In the genomic region with DNA sequence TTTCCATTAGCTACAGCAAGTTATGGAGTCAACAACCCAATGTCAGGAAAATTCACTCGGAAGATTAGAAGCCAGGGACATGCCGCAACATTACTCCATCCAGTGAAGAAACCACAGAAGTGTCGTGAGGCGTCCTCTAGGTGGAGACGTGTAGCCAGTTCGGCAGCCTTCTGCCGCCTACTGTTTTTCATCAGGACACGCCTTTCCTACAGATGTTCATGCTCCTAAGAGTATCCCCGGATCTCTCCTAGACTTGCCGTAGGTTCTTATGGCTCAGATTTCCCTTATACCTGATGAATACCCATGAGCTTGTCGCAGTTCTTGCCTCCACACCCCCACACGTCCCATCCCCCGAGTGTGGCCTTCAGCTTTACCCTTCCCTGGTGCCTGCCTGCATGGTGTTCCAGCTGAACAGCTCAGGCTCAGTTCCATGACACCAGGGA, we compare ENCODE assay signal across 8 mouse cellular contexts.
DNase-seq lines count a peak whose midpoint lies in the region; ATAC-seq and TF ChIP-seq lines count a peak whose summit lies in the region.

No protein-coding gene starts in this region.

- H3K36me3 ChIP-seq in neural tube, embryonic 13.5 days: no peaks in the 10 kb centered on the region

- H3K9ac ChIP-seq in neural tube, embryonic 13.5 days: no peak overlapping the region

- TF ChIP-seq POLR2A in cortical plate, adult 2 months (IDR thresholded peaks at IDR 0.05; ENCODE audit: extremely low read depth, insufficient read depth, low read length): no peak
- no peak for TF ChIP-seq POLR2A in lung, adult 2 months (IDR thresholded peaks at IDR 0.05; ENCODE audit: borderline replicate concordance, extremely low read depth, low read depth, low read length)

- H3K9me3 ChIP-seq in neural tube, embryonic 13.5 days: no peaks in the 10 kb centered on the region

- WGBS in lung, adult 2 months: 12% methylated on average over 13 of the region's 13 CpGs
- 15% methylated on average over 13 of the region's 13 CpGs for WGBS in neural tube, embryonic 13.5 days

- peak overlapping the region; percentile 18; the same call in 1 of the 2 replicates for H3K4me2 ChIP-seq in neural tube, embryonic 13.5 days

- no peak overlapping the region for H3K27ac ChIP-seq in cortical plate, adult 2 months (ENCODE audit: insufficient read depth, low read length)
- H3K27ac ChIP-seq in neural tube, embryonic 13.5 days (replicated peaks): no peak overlapping the region

- 0 out of 2 replicates have a peak overlapping the region, but pooled peaks have one; percentile 0 for H3K4me3 ChIP-seq in cortical plate, adult 2 months (ENCODE audit: insufficient read depth, low read length)
- H3K4me3 ChIP-seq in lung, adult 2 months (replicated peaks; ENCODE audit: extremely low read depth, low read depth, low read length): no peak overlapping the region
- H3K4me3 ChIP-seq in neural tube, embryonic 13.5 days: no peak overlapping the region

- peak; percentile 13 for DNase-seq in ovary, adult 18-20 months (ENCODE audit: low spot score)
- DNase-seq in ovary, postnatal 10 days (ENCODE audit: low spot score): no peak
- DNase-seq in heart, adult 8-10 months (ENCODE audit: low spot score): peak; percentile 36
- peak; percentile 58 for DNase-seq in kidney, adult 18-20 months
- DNase-seq in lung, adult 2 months: peak; percentile 7
- no peak for DNase-seq in MN1 (ENCODE audit: low spot score)

- no peaks in the 10 kb centered on the region for H3K4me1 ChIP-seq in cortical plate, adult 2 months (ENCODE audit: control insufficient read depth, insufficient read depth, low read length)
- H3K4me1 ChIP-seq in lung, adult 2 months (ENCODE audit: control insufficient read depth, insufficient read depth, low read length): 0 out of 2 replicates have a peak, but pooled peaks cover 3% of the 10 kb centered on the region
- H3K4me1 ChIP-seq in neural tube, embryonic 13.5 days (replicated peaks): no peaks in the 10 kb centered on the region

- peak; percentile 54 for TF ChIP-seq CTCF in cortical plate, adult 2 months (IDR thresholded peaks at IDR 0.05; ENCODE audit: extremely low read depth, insufficient read depth, low read length)
- TF ChIP-seq CTCF in lung, adult 2 months (IDR thresholded peaks at IDR 0.05; ENCODE audit: insufficient read depth, low read length): peak; percentile 73

- ATAC-seq in neural tube, embryonic 13.5 days (ENCODE audit: low read depth): peak; percentile 47; the same call in 1 of the 2 replicates

- H3K27me3 ChIP-seq in neural tube, embryonic 13.5 days: no peaks in the 10 kb centered on the region

Comparison
In these comparisons a context has a peak if more than half of its experiments do, and no peak if none do; other contexts are left out.
1. DNase-seq: peak in ovary, adult 18-20 months (single experiment), heart, adult 8-10 months (single experiment), kidney, adult 18-20 months (single experiment) and lung, adult 2 months (single experiment); none in ovary, postnatal 10 days (single experiment) and MN1 (single experiment).